Mouse (Mus musculus) cerebellum, postnatal 4 days (tissue): ENCODE measurements around the gene Ano10.

Source experiments
- DNase-seq, 2 experiments: peaks; one replicate each; pipeline ENCODE4 v3.0.0; 2022; ENCODE audit warnings: low spot score in 2 of 2, mixed read lengths in 1 of 2

Gene Ano10

GRCm38 (mm10) chr9:122290192-122290591, 4.0 kb downstream of the Ano10 start:
- no peak for DNase-seq

- no peak for DNase-seq
These were observed 5.8 kb downstream of the Ano10 start for GRCm38 (mm10) chr9:122288416-122288815.

- no peak for DNase-seq
These were observed 6.7 kb downstream of the Ano10 start for GRCm38 (mm10) chr9:122287526-122287925.

DNA sequence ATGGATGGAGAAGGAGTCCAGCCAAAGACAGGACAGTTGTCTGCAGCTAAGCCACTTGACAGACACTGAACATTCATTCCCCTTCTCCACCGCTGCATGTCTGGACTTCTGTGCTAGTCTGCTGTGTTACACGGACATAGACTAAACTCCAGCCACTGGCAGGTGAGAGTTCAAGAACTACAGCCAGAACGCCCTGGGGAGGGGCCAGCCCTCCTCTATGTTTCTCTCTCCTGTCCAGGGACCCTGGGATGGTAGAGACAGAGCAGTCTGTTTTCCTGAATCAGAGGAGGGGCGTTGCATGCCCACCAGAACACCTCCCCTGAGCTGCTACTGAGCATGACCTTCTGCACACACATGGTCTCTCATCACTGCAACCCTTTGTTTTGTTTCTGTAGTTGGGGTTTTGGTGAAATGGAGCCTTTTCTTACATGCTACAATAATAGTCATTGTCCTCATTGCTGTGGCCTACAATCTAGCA, 8.4 kb downstream of the Ano10 start:
- no peak for DNase-seq

DNA sequence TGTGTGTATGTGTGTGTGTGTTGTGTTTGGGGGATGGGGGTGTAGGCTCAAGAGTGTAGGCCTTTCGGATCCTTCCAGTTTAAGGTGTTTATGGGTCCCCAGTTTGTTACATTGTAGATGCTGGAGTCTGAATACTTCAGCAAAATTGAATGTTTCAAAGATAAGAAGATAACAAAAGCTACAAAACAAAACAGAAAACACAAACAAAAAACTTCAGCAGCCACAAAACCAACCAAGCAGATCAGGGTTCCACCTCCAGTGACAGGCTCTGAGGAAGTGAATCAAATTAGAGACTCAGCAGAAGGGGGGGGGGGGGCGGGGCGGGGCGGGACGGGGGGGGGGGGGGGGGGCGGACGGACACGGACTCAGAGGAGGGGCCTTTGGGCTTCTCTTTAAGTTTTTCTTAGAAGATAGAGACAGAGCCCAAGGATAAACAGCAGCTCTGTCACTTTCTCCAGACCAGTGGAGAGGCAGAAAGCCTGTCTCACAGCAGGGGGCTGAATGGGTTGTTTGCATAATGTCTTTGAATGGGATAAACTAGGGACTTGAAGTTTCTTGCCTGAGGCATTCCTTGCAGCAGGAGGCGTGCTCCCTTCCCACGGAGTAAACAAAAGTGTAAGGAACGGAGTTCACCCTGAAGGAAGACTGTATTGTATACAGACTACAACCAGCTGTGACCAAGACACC, 8.9 kb downstream of the Ano10 start:
- DNase-seq: no peak

DNA sequence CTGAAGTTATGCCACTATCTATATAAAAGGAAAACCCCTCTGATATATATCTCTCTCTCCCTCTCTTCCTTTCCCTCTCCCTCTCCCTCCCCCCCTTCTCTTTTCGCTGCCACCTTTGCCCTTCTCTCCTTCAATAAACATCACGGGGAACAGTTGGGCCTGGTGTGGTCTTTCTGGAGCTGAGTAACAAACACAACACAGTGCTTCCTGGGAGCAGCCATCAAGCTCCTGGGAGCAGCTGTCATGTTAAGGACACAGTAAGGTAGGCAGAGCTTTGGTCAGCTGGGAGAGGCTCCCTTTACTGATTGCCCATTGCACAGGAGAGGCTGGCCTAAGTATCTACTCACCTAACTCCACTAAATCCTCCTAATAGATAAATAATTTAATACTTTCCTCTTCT, 9.5 kb downstream of the Ano10 start:
- DNase-seq: no peak

DNA sequence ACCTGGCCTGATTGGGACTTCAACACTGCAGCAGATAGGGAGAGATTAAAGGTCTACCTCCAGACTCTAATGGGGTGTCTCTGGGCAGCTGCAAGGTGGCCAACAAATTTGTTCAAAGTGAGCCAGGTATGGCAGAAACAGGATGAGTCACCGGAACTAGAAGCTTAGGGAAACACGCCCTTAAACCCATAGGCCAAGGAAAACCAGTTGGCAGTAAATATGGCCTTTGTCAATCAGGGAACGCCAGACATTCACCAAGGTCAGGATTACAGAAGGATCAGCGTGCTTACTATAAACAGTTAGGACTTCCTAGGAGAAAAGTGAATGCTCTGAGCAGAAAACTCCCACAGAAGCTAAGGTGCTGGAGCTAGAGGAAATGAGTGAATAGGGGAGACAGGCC, 13.2 kb downstream of the Ano10 start:
- no peak for DNase-seq

- DNase-seq: no peak
These were observed 17.6 kb downstream of the Ano10 start for GRCm38 (mm10) chr9:122276665-122277064.

DNA sequence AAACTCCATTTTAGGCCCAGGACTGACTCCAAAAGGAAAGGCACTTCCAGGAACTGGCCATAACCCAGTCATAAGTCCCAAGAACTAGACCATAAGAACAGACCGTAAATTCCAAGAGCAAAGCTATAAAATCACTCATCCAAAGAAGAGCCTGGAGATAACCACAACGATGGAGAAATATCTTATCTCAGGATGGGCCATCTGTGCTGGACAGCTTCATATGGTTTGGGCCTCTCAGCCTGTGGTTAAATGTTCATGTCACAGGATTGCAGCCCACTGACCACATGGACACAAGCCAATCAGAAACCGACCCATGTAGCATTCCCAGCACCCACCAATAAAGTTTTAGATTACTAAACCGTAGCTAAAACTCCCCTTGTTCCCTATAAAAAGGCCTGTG, 18.1 kb downstream of the Ano10 start:
- DNase-seq: no peak

DNA sequence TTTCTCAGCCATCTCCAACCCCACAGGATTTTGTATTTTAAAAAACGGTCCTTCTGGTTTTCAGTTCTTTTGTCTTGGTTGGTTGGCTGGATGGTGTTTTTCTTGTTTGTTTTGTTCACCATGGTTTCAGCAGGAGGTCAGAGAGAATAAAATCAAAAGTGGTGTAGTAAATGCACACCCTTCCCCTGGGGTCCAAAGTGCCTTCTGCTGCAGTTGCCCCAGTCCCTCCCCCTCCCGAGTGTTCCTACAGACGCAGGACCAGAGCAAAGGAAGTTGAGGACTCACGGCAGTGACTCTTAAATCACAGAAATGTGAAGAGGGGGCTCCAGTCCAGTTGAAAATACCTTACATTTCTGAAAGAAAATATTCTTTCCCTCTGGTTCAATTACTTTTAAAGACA, 19.9 kb downstream of the Ano10 start:
- no peak for DNase-seq

GRCm38 (mm10) chr9:122273879-122274278, 20.3 kb downstream of the Ano10 start:
- DNase-seq: no peak

GRCm38 (mm10) chr9:122271866-122272265, 22.4 kb downstream of the Ano10 start:
- no peak for DNase-seq

GRCm38 (mm10) chr9:122271318-122271717, 22.9 kb downstream of the Ano10 start:
- no peak for DNase-seq

DNA sequence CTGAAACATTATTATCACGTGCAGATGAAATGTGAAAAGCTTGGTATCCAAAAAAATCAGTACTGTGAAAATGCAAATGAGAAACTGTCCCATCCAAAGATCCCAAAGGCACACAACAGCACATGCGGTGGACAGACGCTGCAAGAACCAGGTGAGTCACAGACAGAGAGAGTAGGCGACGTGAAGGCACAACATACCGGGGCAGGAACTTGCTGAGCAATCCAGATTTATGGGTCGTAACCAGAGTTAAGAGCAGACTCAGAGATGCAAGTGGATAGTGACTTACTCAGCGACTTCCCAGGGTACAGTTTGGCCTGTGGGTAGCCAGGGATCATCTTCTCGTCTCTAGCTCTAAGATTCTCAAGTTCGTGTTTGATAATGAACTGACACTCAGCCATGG, 23.3 kb downstream of the Ano10 start:
- no peak for DNase-seq

- no peak for DNase-seq
These were observed 24.8 kb downstream of the Ano10 start for GRCm38 (mm10) chr9:122269256-122270041.

GRCm38 (mm10) chr9:122265526-122266210, 28.6 kb downstream of the Ano10 start:
- DNase-seq: no peak

GRCm38 (mm10) chr9:122263140-122263539, 31.1 kb downstream of the Ano10 start:
- no peak for DNase-seq

GRCm38 (mm10) chr9:122254386-122254785, 39.8 kb downstream of the Ano10 start:
- no peak for DNase-seq

DNA sequence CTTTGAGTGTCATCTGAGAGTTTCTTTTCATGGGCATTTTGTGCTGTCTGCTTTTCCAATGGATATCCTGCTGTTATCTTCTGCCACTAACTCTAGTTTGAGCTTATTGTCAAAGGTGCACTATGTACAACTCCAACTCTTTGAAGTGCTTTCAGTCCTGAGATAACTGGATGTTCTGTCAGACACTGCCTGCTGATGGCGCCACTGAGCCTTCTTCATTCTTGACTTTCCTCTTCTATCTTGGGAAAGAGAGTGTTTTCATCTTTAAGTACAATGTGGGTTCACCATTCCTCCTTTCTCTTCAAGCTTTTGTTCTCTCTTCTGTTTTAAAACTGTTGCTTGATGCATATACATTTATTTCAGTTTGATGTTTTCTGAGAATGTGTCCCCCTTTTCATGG, 42.1 kb downstream of the Ano10 start:
- no peak for DNase-seq

- peak in 1 of 2 experiments; percentile 30 for DNase-seq
These were observed 46.1 kb downstream of the Ano10 start for GRCm38 (mm10) chr9:122248168-122248567.

- peak; percentile 48 to 80 for DNase-seq
These were observed 46.7 kb downstream of the Ano10 start for GRCm38 (mm10) chr9:122247430-122248027.

DNA sequence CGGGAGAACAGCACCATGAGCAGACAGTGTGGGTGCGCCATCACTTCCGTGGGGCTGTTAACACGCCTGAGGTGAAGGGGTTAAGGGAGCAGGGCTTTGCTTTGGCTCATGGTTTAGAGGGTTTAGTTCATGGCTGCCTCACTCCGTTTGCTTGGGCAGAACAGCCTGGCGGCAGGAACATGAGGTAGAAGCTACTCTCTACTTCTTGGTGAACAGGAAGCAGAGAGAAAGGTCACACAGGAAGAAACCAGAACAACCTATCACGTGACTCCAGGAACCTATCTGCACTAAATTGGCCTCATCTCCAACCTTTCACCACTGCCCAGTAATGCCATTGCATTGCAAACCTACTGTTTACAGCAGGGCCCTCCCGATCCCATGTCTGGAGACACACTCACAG, 48.3 kb downstream of the Ano10 start:
- DNase-seq: no peak
